Mouse (Mus musculus) brain, embryonic 14.5 days (tissue): ENCODE data around the gene Coro6.

ENCODE experiments used
- CTCF ChIP-seq: fragments of 200-500 bp; IDR thresholded peaks from 2 replicates; pipeline ENCODE4 v1.5.1; 2012; ENCODE audit warnings: inconsistent platforms, mild to moderate bottlenecking, moderate library complexity, borderline replicate concordance; ENCODE audit not compliant: insufficient read depth, insufficient read length; ENCODE audit errors: extremely low read depth
- POLR2A ChIP-seq: fragments of 200-500 bp; IDR thresholded peaks from 2 replicates; pipeline ENCODE4 v1.6.1; 2012; ENCODE audit warnings: mild to moderate bottlenecking, inconsistent platforms, borderline replicate concordance; ENCODE audit not compliant: poor library complexity, insufficient read depth, insufficient read length, severe bottlenecking; ENCODE audit errors: extremely low read depth

- TF ChIP-seq POLR2A (no peak), CTCF (no peak)
Observed at GRCm38 (mm10) chr11:77437026-77437425, 25.2 kb upstream of the Coro6 start.
